Mouse (Mus musculus): ENCODE data around the gene Klra5.
"Not testable (repeated sequence)": the region's sequence is repeated elsewhere in the genome, so short reads cannot be mapped to it uniquely, and the experiment has no call there.

Klra5 gene

GRCm38 (mm10) chr6:129917476-129917946, at the start of gene Klra5:
Gene Klra5 (minus strand): TSS chr6:129917650.
- DNase-seq (ENCODE audit: low read depth, low spot score) = not testable (repeated sequence)

GRCm38 (mm10) chr6:129916996-129917395, 454 bp downstream of the Klra5 start:
- no peak for DNase-seq (ENCODE audit: low read depth, low spot score)

GRCm38 (mm10) chr6:129882525-129882924, 34.9 kb downstream of the Klra5 start:
- DNase-seq (ENCODE audit: low read depth, low spot score) = no peak

DNA sequence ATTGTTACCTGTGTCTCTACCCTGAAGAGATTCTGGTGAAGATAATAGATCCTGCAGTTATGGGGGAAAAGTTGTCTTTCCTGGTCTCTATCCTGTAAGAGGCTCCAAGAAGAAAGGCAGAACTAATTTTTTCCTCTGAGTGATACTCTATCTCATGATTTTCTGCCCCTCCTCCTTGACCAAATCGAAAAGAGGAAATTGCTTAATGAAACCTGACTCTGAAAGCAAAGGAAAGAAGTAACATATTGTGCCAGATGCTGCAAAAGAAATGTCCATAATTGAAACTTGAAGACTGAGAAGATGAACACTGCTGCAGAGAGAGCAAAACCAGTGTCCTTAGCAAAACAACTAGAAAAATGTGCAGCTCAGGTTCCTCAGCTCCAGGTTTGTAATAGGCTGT, 40.9 kb downstream of the Klra5 start, which contains the start of gene Klra17:
Gene Klra17, minus strand, starts transcription at position 124 of the 400 bp plus-strand sequence.
- DNase-seq (ENCODE audit: low read depth, low spot score) = no peak

- not testable (repeated sequence) for DNase-seq (ENCODE audit: low read depth, low spot score)
Measured at GRCm38 (mm10) chr6:129862349-129862748, 55.1 kb downstream of the Klra5 start, which contains the start of gene Gm17631. Gene Gm17631 (plus strand): TSS chr6:129862649.

Measured in CD4-positive, CD25-positive, alpha-beta regulatory T cell, adult 2 months (primary cell).